Mouse (Mus musculus): Measurements from ENCODE around the gene Taar8b.

GRCm38 (mm10) chr10:24049210-24049609 is 42.9 kb downstream of the Taar8b start, which contains the start of gene Taar7f:
- TF ChIP-seq CTCF (conservative IDR thresholded peaks at IDR 0.05; ENCODE audit: low read length) (no peak), POU5F1 (IDR thresholded peaks at IDR 0.05; ENCODE audit: borderline replicate concordance, low read length) (no peak), NANOG (IDR thresholded peaks at IDR 0.05; ENCODE audit: borderline replicate concordance, low read length) (no peak)
